In genomic region chr5:142448076-142448475, GRCm38 (mm10) we compare ENCODE assay signal across 8 mouse cellular contexts. TPM values are rescaled to one million over a fixed set of nuclear protein-coding genes. Genes with fewer than 3 reads are reported as not detected.
DNase-seq lines count a peak whose midpoint lies in the region; ATAC-seq lines count a peak whose summit lies in the region.

No protein-coding gene starts in this region.

- H3K9me3 ChIP-seq in intestine, embryonic 14.5 days (ENCODE audit: control insufficient read depth, low read length): no peaks in the 10 kb centered on the region

- no peak overlapping the region for H3K4me3 ChIP-seq in intestine, embryonic 14.5 days (ENCODE audit: low read depth, low read length)

- no peak overlapping the region for H3K9ac ChIP-seq in intestine, embryonic 14.5 days (ENCODE audit: low read length)

- 8% methylated on average over 9 of the region's 9 CpGs for WGBS in intestine, embryonic 14.5 days

- H3K4me1 ChIP-seq in intestine, embryonic 14.5 days (replicated peaks; ENCODE audit: control insufficient read depth, insufficient read depth, low read length): peaks cover 22% of the 10 kb centered on the region

- H3K27ac ChIP-seq in intestine, embryonic 14.5 days (ENCODE audit: low read depth): no peak overlapping the region; the same call in 1 of the 2 replicates

- peaks cover 34% of the 10 kb centered on the region for H3K36me3 ChIP-seq in intestine, embryonic 14.5 days (ENCODE audit: control insufficient read depth, insufficient read depth, low read length)

- intact Hi-C loops in left cerebral cortex, postnatal 10 days (cut with DNase I): loop anchor here (2.0 to 5.0 kb wide), 2 partner anchors 46 to 81 kb away; partner anchors contain the start of gene Foxk1

- no peaks in the 10 kb centered on the region for H3K27me3 ChIP-seq in intestine, embryonic 14.5 days (replicated peaks; ENCODE audit: control insufficient read depth, insufficient read depth, low read length)

- ATAC-seq in intestine, embryonic 14.5 days (replicated peaks; ENCODE audit: low FRiP score, low TSS enrichment, low read depth): peak; percentile 60
- peak; percentile 52 for ATAC-seq in megakaryocyte-erythroid progenitor cell, adult 5-6 weeks (replicated peaks; ENCODE audit: low FRiP score, low TSS enrichment, poor library complexity, severe bottlenecking)

- peak overlapping the region; percentile 20; the same call in 1 of the 2 replicates for H3K4me2 ChIP-seq in intestine, embryonic 14.5 days (ENCODE audit: low read length)

- DNase-seq in adrenal gland, adult (ENCODE audit: inconsistent age in 2 of 2, low spot score in 1 of 2): peak; percentile 85 to 97
- DNase-seq in embryo, embryonic 10.5 days (ENCODE audit: low spot score): peak; percentile 97
- DNase-seq in gastrocnemius, postnatal 25 days: peak; percentile 78
- peak; percentile 99 for DNase-seq in intestine, embryonic 14.5 days (ENCODE audit: low spot score)
- DNase-seq in left cerebral cortex, postnatal 10 days (ENCODE audit: extremely low spot score in 1 of 2, low spot score in 2 of 2): peak; percentile 90 to 91
- DNase-seq in right cerebral cortex, postnatal 25 days: peak; percentile 85
- DNase-seq in urinary bladder, postnatal 36 days (ENCODE audit: low spot score in 2 of 2): peak; percentile 79 to 87

RNA-seq across cellular contexts. Expression of gene Ap5z1, which starts 15.7 kb away (rescaled TPM):
- 1 to 10 TPM; 2.5 to 4.0 TPM for total RNA-seq in gastrocnemius, postnatal 25 days (2021)
- polyA plus RNA-seq in intestine, embryonic 14.5 days (2014; fragmentation: Nextera tagmentation; extraction: Ambion mirVana): 10.5 and 12.3 TPM in 2 replicates
- 10 to 100 TPM; 17.5 to 22.3 TPM for total RNA-seq in left cerebral cortex, postnatal 10 days (2021)
- total RNA-seq in megakaryocyte-erythroid progenitor cell, adult 5-6 weeks (2014; fragmentation: Nextera tagmentation): 16.4 and 25.5 TPM in 2 replicates
- total RNA-seq in megakaryocyte-erythroid progenitor cell, adult 5-6 weeks (2017): 2.7 and 4.9 TPM in 2 replicates

RNA-seq across cellular contexts. Expression of gene Foxk1, which starts 46.8 kb away (rescaled TPM):
- total RNA-seq in gastrocnemius, postnatal 25 days (2021): 10 to 100 TPM; 10.5 to 12.1 TPM
- polyA plus RNA-seq in intestine, embryonic 14.5 days (2014; fragmentation: Nextera tagmentation; extraction: Ambion mirVana): 3.6 and 5.6 TPM in 2 replicates
- 10 to 100 TPM; 38.2 to 40.0 TPM for total RNA-seq in left cerebral cortex, postnatal 10 days (2021)
- total RNA-seq in megakaryocyte-erythroid progenitor cell, adult 5-6 weeks (2014; fragmentation: Nextera tagmentation): 12.3 and 17.0 TPM in 2 replicates
- total RNA-seq in megakaryocyte-erythroid progenitor cell, adult 5-6 weeks (2017): 6.4 and 6.8 TPM in 2 replicates
